Mouse (Mus musculus) liver, embryonic 14.5 days (tissue): ENCODE measurements at regions not wholly inside any gene's neighbourhood (a gene's known extent, or its start where the extent isn't known, plus 50 kb on each side); places are given as distances from the start of the nearest gene placed in this dataset.

ENCODE experiments used
- CTCF ChIP-seq: IDR thresholded peaks from 2 replicates; pipeline ENCODE4 v1.5.1; 2016; ENCODE audit warnings: antibody characterized with exemption, low read depth, control low read depth
- EP300 ChIP-seq: IDR thresholded peaks from 2 replicates; pipeline ENCODE4 v1.6.1; 2016; ENCODE audit warnings: antibody characterized with exemption, low read depth

DNA sequence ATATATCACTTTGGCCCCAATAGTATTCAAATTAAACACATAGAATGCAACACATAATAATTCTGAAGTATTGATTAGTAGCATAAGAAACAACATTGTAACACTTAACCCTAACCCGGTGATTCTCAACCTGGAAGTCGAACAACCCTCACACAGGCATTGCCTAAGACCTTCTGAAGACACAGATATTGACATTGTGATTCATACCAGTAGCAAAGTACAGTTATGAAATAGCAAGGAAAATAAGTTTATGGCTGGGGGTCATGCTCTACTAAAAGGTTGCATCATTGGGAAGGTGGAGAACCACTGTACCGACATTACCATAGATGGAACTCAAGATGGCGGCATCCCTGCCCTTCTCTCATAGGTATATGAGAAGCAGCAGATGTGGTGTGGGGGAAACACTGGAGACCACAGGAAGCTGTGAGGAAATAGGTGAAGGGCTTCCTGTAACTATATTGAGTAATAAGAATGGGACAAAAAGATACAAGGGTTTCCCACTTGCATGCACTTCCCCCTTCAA, 231.1 kb upstream of the Hnrnpa3 start:
- TF ChIP-seq CTCF, result no peak
- no peak for TF ChIP-seq EP300
